Mouse (Mus musculus): ENCODE measurements at regions not wholly inside any gene's neighbourhood (a gene's known extent, or its start where the extent isn't known, plus 50 kb on each side); places are given as distances from the start of the nearest gene placed in this dataset.

DNA sequence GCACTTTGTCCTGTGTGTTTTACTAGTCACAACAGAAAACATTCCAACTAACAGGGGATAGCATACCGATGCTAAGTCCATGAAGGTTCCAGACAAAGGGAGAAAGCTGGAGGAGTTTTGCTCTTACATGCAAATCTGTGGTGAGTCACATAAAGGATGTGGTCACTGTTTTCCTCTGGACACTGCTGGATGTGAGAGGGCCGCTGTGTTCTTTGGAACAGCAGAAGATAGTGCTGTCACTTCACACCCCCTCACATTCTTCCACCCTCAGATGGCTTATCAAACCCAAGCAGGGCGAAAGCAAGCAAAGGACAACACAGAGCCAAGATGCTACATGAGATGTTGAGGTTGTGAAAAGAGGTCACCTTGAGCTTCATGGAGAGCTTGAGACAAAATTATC is 139.8 kb upstream of the Rnd3 start:
- TF ChIP-seq CTCF (IDR thresholded peaks at IDR 0.05; ENCODE audit: borderline replicate concordance, extremely low read depth, insufficient read depth, insufficient read length) (no peak), POLR2A (IDR thresholded peaks at IDR 0.05; ENCODE audit: borderline replicate concordance, extremely low read depth, insufficient read depth, insufficient read length, poor library complexity, severe bottlenecking) (no peak)
